Mouse (Mus musculus) limb, embryonic 10.5 days (tissue): ENCODE measurements at regions not wholly inside any gene's neighbourhood (a gene's known extent, or its start where the extent isn't known, plus 50 kb on each side); places are given as distances from the start of the nearest gene placed in this dataset. TPM values are rescaled to one million over a fixed set of nuclear protein-coding genes. Genes with fewer than 3 reads are reported as not detected.

Experiments
- microRNA-seq: library from miRNA; unstranded; fragments of <30 nt; microRNA quantifications from one replicate; pipeline ENCODE4, GENCODE M21; 2017

Small RNA genes lying in the stretch of these regions (microRNA-seq; reads per million reads assigned to microRNA genes)
- gene Gm22566, result not detected
